Mouse (Mus musculus) midbrain, postnatal 0 days (tissue): Measurements from ENCODE around the gene Pla2g4e. TPM values are rescaled to one million over a fixed set of nuclear protein-coding genes. Genes with fewer than 3 reads are reported as not detected.

ENCODE experiments used
- ATAC-seq: fragments of 200-750 bp; cut with Nextera tagmentation; 2 replicates; pipeline ENCODE4 v1.8.0; 2017; ENCODE audit warnings: moderate number of reproducible peaks, mild to moderate bottlenecking, moderate TSS enrichment, moderate library complexity; ENCODE audit not compliant: low FRiP score
- DNase-seq: peaks from one replicate; pipeline ENCODE4 v3.0.0-alpha.2; 2015; ENCODE audit warnings: low spot score
- H3K27ac ChIP-seq: fragments of 300-500 bp; sonication (generic); 2 replicates; pipeline ENCODE4 v1.5.1; 2014; ENCODE audit warnings: low read depth, mild to moderate bottlenecking, low read length, mixed read lengths
- H3K27me3 ChIP-seq: fragments of 300-500 bp; sonication (generic); 2 replicates; pipeline ENCODE4 v1.6.1; 2014; ENCODE audit warnings: low read length, control low read depth, mixed read lengths; ENCODE audit not compliant: insufficient read depth
- H3K36me3 ChIP-seq: fragments of 300-500 bp; sonication (generic); 2 replicates; pipeline ENCODE4 v1.6.1; 2014; ENCODE audit warnings: low read length, control low read depth, mixed read lengths; ENCODE audit not compliant: insufficient read depth
- H3K4me1 ChIP-seq: fragments of 300-500 bp; sonication (generic); 2 replicates; pipeline ENCODE4 v1.6.1; 2014; ENCODE audit warnings: mild to moderate bottlenecking, control low read depth, antibody characterized with exemption, low read length, mixed read lengths; ENCODE audit not compliant: insufficient read depth
- H3K4me2 ChIP-seq: fragments of 300-500 bp; sonication (generic); 2 replicates; pipeline ENCODE4 v1.6.1; 2014; ENCODE audit warnings: low read depth, mild to moderate bottlenecking, low read length, mixed read lengths; ENCODE audit not compliant: poor library complexity, severe bottlenecking
- H3K4me3 ChIP-seq: fragments of 300-500 bp; sonication (generic); 2 replicates; pipeline ENCODE4 v1.5.1; 2014; ENCODE audit warnings: low read depth, mild to moderate bottlenecking, low read length, moderate library complexity
- H3K9ac ChIP-seq: fragments of 300-500 bp; sonication (generic); replicated peaks from 2 replicates; pipeline ENCODE4 v1.6.1; 2014; ENCODE audit warnings: mild to moderate bottlenecking, low read length, moderate library complexity, mixed read lengths; ENCODE audit not compliant: poor library complexity, severe bottlenecking
- H3K9me3 ChIP-seq: fragments of 300-500 bp; sonication (generic); 2 replicates; pipeline ENCODE4 v1.6.1; 2016; ENCODE audit warnings: low read length, control low read depth
- CTCF ChIP-seq: IDR thresholded peaks from 2 replicates; pipeline ENCODE4 v1.5.1; 2016; ENCODE audit warnings: antibody characterized with exemption, mild to moderate bottlenecking
- WGBS: fragments of 180-500 bp; shearing (Covaris S2); extraction: QIAGEN DNeasy Blood & Tissue Kit; methylation state at CpG from one replicate; pipeline ENCODE4 v1.1.7; 2014; 5-methylcytosine and 5-hydroxymethylcytosine counted together
- polyA plus RNA-seq: library from polyadenylated mRNA; unstranded; fragments of >200 nt; fragmentation: Nextera tagmentation; extraction: Ambion mirVana; gene quantifications from 2 replicates; pipeline ENCODE4 v1.2.1, GENCODE M21; 2015
- total RNA-seq: library from RNA; depleted of rRNA; stranded (reverse); fragments of >200 nt; gene quantifications from 2 replicates; pipeline ENCODE4 v1.2.3, GENCODE M21; 2014; rRNA removed

Pla2g4e gene
- total and polyA plus RNA-seq, 2 experiments from 2014 or later = 10.3 to 18.5 TPM

DNA sequence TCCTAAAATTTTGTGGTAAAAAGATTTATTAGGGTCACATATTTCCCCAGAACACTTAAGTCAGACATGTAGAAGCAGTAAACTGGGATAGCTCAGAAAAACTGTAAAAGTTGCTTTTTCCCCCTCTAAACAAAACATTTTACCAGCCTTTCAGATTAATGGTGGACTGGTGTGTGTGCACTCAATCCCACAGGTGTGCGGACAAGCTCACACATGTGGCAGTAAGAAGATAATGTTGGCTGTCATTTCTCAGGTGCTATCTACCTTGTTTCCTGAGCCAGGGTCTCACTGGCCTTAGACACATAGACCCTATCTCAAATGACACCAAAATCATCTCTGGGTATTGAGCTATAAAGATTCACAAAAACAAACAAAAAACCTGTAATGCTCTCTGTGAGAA lies 119.7 kb downstream of the Pla2g4e start:
- Histone ChIP-seq H3K4me1 (no peaks in the 10 kb centered on the region), H3K4me2 (no peak overlapping the region), H3K4me3 (no peak overlapping the region), H3K27me3 (no peaks in the 10 kb centered on the region), H3K36me3 (no peaks in the 10 kb centered on the region), H3K9me3 (no peaks in the 10 kb centered on the region), H3K27ac (no peak overlapping the region), H3K9ac (no peak overlapping the region)
- no peak for ATAC-seq
- no peak for TF ChIP-seq CTCF
- 100% methylated on average over 1 of the region's 1 CpGs for WGBS
- DNase-seq = no peak

- DNase-seq = no peak
- Histone ChIP-seq H3K4me2 (no peak overlapping the region), H3K9ac (no peak overlapping the region), H3K36me3 (no peaks in the 10 kb centered on the region), H3K27ac (no peak overlapping the region), H3K9me3 (no peaks in the 10 kb centered on the region), H3K4me3 (no peak overlapping the region), H3K27me3 (no peaks in the 10 kb centered on the region), H3K4me1 (no peaks in the 10 kb centered on the region)
- no peak for ATAC-seq
- TF ChIP-seq CTCF = no peak
- 88% methylated on average over 2 of the region's 2 CpGs for whole genome bisulfite sequencing
Observed at GRCm38 (mm10) chr2:120124946-120125345, 120.2 kb downstream of the Pla2g4e start.

DNA sequence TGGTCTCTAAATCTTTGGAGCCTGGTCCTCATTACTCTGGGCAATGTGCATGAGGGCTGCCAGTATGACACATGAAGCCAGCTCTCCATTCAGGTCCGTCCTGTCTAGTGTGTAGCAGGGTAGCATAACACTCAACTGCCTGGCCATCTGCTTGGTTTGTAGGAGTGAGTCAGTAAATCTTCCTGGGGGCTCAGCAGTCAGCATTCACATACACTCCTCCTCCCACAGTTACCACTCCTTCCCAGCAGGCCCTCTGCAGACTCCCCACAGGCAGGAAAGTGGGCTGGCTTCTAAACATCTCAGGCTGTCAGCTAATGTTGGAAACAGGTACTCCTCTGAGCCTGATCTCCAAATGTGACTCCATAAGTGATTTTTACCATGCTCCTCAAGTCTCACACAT lies 121.0 kb downstream of the Pla2g4e start:
- H3K27ac ChIP-seq = no peak overlapping the region
- no peak overlapping the region for H3K4me3 ChIP-seq
- no peaks in the 10 kb centered on the region for H3K4me1 ChIP-seq
- no peak for ATAC-seq
- H3K36me3 ChIP-seq = no peaks in the 10 kb centered on the region
- H3K9ac ChIP-seq = no peak overlapping the region
- WGBS = 71% methylated on average over 1 of the region's 1 CpGs
- H3K9me3 ChIP-seq = no peaks in the 10 kb centered on the region
- DNase-seq = no peak
- H3K27me3 ChIP-seq = no peaks in the 10 kb centered on the region
- H3K4me2 ChIP-seq = no peak overlapping the region
- TF ChIP-seq CTCF = no peak

DNA sequence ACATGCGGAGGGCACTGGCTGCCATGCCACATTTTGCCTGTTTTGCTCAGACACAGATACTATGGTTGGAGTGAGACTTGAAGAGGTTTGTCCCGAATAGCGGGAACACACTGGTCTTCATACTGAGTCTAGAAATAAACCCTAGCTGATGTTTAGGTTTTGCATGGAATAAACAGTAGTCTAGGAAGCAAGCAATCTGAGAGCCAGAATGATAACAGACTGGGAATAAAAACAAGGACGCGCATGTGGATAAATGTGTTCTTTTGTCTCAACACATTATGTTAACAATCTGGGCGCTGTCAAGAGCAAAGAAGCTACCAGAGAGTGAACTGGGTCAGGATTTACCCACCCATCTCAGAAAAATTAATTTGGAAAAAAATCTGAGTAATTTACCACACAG lies 122.2 kb downstream of the Pla2g4e start:
- no peak overlapping the region for H3K9ac ChIP-seq
- no peaks in the 10 kb centered on the region for H3K9me3 ChIP-seq
- H3K27me3 ChIP-seq = no peaks in the 10 kb centered on the region
- WGBS = 94% methylated on average over 6 of the region's 6 CpGs
- no peak for DNase-seq
- TF ChIP-seq CTCF = no peak
- H3K4me2 ChIP-seq = no peak overlapping the region
- no peak overlapping the region for H3K27ac ChIP-seq
- no peak for ATAC-seq
- no peak overlapping the region for H3K4me3 ChIP-seq
- H3K36me3 ChIP-seq = no peaks in the 10 kb centered on the region
- H3K4me1 ChIP-seq = no peaks in the 10 kb centered on the region

DNA sequence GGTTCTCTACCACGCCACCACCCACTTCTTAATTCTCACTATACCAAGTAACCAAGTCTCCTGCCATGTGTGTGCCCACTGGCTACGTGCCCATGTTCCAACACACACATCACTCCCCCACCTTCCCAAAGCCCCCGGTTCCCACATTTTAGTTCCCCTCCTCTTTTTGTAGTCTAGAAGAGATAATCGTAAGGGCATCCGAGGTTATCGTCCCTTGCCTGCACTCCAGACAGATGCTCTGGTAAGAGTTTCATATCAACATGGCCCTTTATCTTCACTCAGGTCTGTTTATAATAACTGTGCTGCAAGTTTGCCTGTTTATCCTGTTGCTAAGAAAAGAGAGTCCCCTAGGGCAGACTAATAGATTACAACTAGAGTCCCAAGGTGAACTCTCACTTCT lies 127.8 kb downstream of the Pla2g4e start:
- Histone ChIP-seq H3K4me3 (no peak overlapping the region), H3K27ac (no peak overlapping the region), H3K9ac (no peak overlapping the region), H3K27me3 (no peaks in the 10 kb centered on the region), H3K9me3 (no peaks in the 10 kb centered on the region), H3K36me3 (no peaks in the 10 kb centered on the region), H3K4me1 (no peaks in the 10 kb centered on the region), H3K4me2 (no peak overlapping the region)
- ATAC-seq (no peak), DNase-seq (no peak)
- TF ChIP-seq CTCF = no peak
- WGBS = 94% methylated on average over 6 of the region's 6 CpGs

Other genes with a start within 250 kb of the Pla2g4e start
- 4.9 and 11.7 TPM in 2 replicates for gene Jmjd7, start 217.9 kb downstream of the Pla2g4e start, total RNA-seq
- 13.6 and 13.7 TPM in 2 replicates for gene Jmjd7, start 217.9 kb downstream of the Pla2g4e start, polyA plus RNA-seq
- 3.7 and 6.6 TPM in 2 replicates for gene Gm28042, start 217.8 kb downstream of the Pla2g4e start, total RNA-seq
- 0.98 and 2.5 TPM in 2 replicates for gene Gm28042, start 217.8 kb downstream of the Pla2g4e start, polyA plus RNA-seq
- gene Pla2g4b, start 211.9 kb downstream of the Pla2g4e start, total RNA-seq = 4.9 and 9.2 TPM in 2 replicates
- 0.20 and 0.34 TPM in 2 replicates for gene Pla2g4b, start 211.9 kb downstream of the Pla2g4e start, polyA plus RNA-seq
- 6.5 and 9.5 TPM in 2 replicates for gene Ehd4, start 90.7 kb downstream of the Pla2g4e start, total RNA-seq
- gene Ehd4, start 90.7 kb downstream of the Pla2g4e start, polyA plus RNA-seq = 16.2 and 19.7 TPM in 2 replicates
- gene Pla2g4d, start 43.9 kb upstream of the Pla2g4e start, total RNA-seq = 0.11 TPM in 1 of 2 replicates, not detected in the other
- gene Pla2g4d, start 43.9 kb upstream of the Pla2g4e start, polyA plus RNA-seq = 0.06 and 0.10 TPM in 2 replicates
- 0.05 TPM in 1 of 2 replicates, not detected in the other for gene Pla2g4f, start 68.8 kb upstream of the Pla2g4e start, total RNA-seq
- not detected in 2 replicates for gene Pla2g4f, start 68.8 kb upstream of the Pla2g4e start, polyA plus RNA-seq
- 47.8 and 55.7 TPM in 2 replicates for gene Vps39, start 107.8 kb upstream of the Pla2g4e start, total RNA-seq
- gene Vps39, start 107.8 kb upstream of the Pla2g4e start, polyA plus RNA-seq = 37.1 and 37.5 TPM in 2 replicates
- 6.0 and 6.3 TPM in 2 replicates for gene Ganc, start 158.6 kb upstream of the Pla2g4e start, total RNA-seq
- 7.9 and 9.9 TPM in 2 replicates for gene Ganc, start 158.6 kb upstream of the Pla2g4e start, polyA plus RNA-seq
- gene Tmem87a, start 158.8 kb upstream of the Pla2g4e start, total RNA-seq = 28.6 and 37.5 TPM in 2 replicates
- 5.4 and 8.2 TPM in 2 replicates for gene Tmem87a, start 158.8 kb upstream of the Pla2g4e start, polyA plus RNA-seq
- gene Capn3, start 210.7 kb upstream of the Pla2g4e start, total RNA-seq = 0.38 and 0.66 TPM in 2 replicates
- 0.61 and 0.67 TPM in 2 replicates for gene Capn3, start 210.7 kb upstream of the Pla2g4e start, polyA plus RNA-seq